Mouse (Mus musculus): ENCODE measurements at regions not wholly inside any gene's neighbourhood (a gene's known extent, or its start where the extent isn't known, plus 50 kb on each side); places are given as distances from the start of the nearest gene placed in this dataset.

DNA sequence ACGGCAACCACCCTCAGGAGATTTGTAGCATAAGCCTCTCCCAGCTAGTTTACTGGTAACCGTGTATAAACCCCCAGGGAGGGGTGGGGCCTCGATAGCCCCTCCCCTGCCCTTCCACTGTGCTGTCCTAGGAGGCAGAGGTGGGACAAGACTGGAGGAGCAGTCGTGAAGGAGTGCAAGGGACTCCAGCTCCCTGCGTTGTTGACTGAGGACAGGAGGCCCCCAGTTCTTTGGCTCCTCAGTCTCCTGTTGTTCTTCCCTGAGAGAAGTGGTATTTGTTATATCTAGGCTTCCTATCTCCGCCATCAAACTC lies 58.5 kb upstream of the Zfp217 start:
- Histone ChIP-seq H3K4me3 (ENCODE audit: insufficient read depth, low read length) (no peak overlapping the region), H3K27ac (ENCODE audit: insufficient read depth, low read depth, low read length) (no peak overlapping the region), H3K4me1 (ENCODE audit: control insufficient read depth, insufficient read depth, low read length) (peaks cover 31% of the 10 kb centered on the region)
- TF ChIP-seq POLR2A (IDR thresholded peaks at IDR 0.05; ENCODE audit: borderline replicate concordance, low read depth, low read length) (no peak), CTCF (IDR thresholded peaks at IDR 0.05; ENCODE audit: low read depth, low read length) (no peak)

DNA sequence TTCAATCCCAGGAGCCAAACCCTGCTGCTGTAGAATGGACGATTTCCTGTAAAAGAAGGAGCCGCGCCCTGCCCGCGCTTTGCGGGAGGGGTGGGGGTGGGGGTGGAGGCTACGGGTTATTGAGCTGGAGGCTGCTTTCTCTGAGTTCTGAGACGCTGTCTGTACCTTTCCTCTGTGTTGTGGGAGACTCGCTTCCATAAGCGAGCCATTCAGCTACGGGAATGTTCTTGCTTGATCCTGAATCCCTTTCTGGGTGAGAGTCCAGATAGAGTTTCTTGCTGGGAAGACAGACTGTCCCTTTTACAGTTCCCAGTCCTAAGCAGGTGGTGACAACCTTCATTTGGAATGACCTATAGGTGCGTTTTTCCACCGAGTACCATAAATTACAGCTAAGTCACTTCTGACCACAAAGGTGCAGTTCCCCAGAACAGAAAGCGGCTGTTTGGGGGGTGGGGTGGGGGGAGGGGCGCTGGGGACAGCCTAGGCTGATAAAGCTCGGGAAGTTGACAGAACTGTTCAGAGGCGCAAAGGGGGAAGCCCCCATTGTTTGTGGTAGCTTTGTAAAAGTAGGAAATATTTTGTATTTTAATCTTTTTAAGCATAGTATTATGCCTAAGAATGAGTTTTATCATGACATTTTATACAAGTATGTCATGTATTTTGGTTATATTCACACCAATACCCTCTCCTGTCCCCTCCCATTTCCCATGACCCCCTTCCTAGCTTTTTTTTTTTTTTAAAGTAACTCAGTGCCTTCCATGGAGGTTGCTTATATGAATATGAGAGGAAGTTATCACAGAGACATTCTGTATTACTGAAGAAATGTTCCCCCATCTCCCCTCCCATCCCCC lies 57.9 kb upstream of the Zfp217 start:
- no peak for TF ChIP-seq CTCF (IDR thresholded peaks at IDR 0.05; ENCODE audit: low read depth, low read length)
- no peak for TF ChIP-seq POLR2A (IDR thresholded peaks at IDR 0.05; ENCODE audit: borderline replicate concordance, low read depth, low read length)
- Histone ChIP-seq H3K4me1 (ENCODE audit: control insufficient read depth, insufficient read depth, low read length) (peaks cover 33% of the 10 kb centered on the region), H3K27ac (ENCODE audit: insufficient read depth, low read depth, low read length) (peak overlapping the region; percentile 96), H3K4me3 (ENCODE audit: insufficient read depth, low read length) (peak overlapping the region; percentile 58)

DNA sequence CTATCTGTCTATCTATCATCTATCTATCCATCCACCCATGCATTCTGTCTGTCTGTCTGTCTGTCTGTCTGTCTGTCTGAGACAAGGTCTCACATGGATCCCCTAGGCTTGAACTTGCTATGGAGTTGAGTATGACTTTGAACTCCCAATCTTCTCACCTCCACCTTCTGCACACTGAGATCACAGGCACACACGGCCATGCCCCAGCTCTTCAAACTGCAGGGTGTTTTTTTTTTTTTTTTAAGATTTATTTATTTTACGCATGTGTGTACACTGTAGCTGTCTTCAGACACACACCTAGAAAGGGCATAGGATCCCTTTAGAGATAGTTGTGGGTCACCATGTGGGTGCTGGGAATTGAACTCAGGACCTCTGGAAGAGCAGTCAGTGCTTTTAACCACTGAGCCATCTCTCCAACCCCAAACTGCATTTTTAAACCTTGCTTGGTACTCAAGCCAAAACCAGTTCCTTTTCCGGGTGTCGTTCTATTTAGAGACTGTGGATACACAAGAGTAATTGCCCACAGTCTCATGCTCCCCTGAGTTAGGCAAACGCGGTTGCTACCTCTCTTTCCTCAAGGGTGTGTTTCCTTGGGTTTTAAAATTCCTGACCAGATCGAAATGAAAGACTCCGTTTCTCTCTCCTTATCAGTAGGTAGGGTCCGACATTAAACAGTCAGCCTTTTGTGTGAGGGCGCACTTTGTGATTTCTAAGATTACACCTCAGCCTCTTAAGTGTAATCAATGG lies 57.0 kb upstream of the Zfp217 start:
- peak overlapping the region; percentile 96 for H3K27ac ChIP-seq (ENCODE audit: insufficient read depth, low read depth, low read length)
- H3K4me3 ChIP-seq (ENCODE audit: insufficient read depth, low read length), result peak overlapping the region; percentile 52
- TF ChIP-seq CTCF (IDR thresholded peaks at IDR 0.05; ENCODE audit: low read depth, low read length) (no peak), POLR2A (IDR thresholded peaks at IDR 0.05; ENCODE audit: borderline replicate concordance, low read depth, low read length) (no peak)

DNA sequence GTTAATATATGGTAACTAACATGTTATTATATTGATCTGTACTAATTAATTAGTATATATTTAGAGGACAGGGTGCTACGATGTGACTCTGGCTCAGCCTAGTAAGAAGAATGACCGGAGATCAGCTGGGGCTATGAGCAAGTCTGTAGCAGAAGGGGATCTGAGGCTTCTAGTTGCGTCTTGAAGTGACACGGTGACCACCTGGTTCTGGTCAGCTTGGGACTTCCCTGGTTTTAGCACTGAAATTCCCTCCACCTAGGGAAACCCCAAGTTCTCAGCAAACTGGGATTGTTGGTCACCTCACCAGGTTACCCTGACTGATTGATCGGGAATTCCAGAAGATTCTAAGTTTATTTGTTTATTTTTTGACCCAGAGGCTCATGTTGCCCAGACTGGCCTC lies 55.6 kb upstream of the Zfp217 start:
- Histone ChIP-seq H3K4me1 (ENCODE audit: control insufficient read depth, insufficient read depth, low read length) (peaks cover 32% of the 10 kb centered on the region), H3K4me3 (ENCODE audit: insufficient read depth, low read length) (no peak overlapping the region), H3K27ac (ENCODE audit: insufficient read depth, low read depth, low read length) (no peak overlapping the region)
- no peak for TF ChIP-seq POLR2A (IDR thresholded peaks at IDR 0.05; ENCODE audit: borderline replicate concordance, low read depth, low read length)
- no peak for TF ChIP-seq CTCF (IDR thresholded peaks at IDR 0.05; ENCODE audit: low read depth, low read length)

More for the DNA sequence above, 57.0 kb upstream of the Zfp217 start:
- H3K4me1 ChIP-seq (ENCODE audit: control insufficient read depth, insufficient read depth, low read length), result peaks cover 33% of the 10 kb centered on the region

GRCm38 (mm10) chr2:170201816-170202371 lies 54.0 kb upstream of the Zfp217 start:
- peaks cover 35% of the 10 kb centered on the region for H3K4me1 ChIP-seq (ENCODE audit: control insufficient read depth, insufficient read depth, low read length)
- H3K4me3 ChIP-seq (ENCODE audit: insufficient read depth, low read length), result peak overlapping the region; percentile 61
- TF ChIP-seq CTCF (IDR thresholded peaks at IDR 0.05; ENCODE audit: low read depth, low read length), result no peak
- H3K27ac ChIP-seq (ENCODE audit: insufficient read depth, low read depth, low read length), result peak overlapping the region; percentile 95

All from bone marrow macrophage, adult 2 months (primary cell).